Comparison of ENCODE assay signal across 9 mouse cellular contexts in genomic region chr17:35484066-35484465, GRCm38 (mm10). TPM values are rescaled to one million over a fixed set of nuclear protein-coding genes. Genes with fewer than 3 reads are reported as not detected.
DNase-seq lines count a peak whose midpoint lies in the region; ATAC-seq and TF ChIP-seq lines count a peak whose summit lies in the region.
"Had no signal": no experiment of that assay in that cellular context is flagged by ENCODE, and none has a peak within 500 bp of the region (broad histone marks: within the 10 kb centered on the region; RNA-seq: fewer than 3 reads in every experiment).

No protein-coding gene starts in this region.

- no peak for TF ChIP-seq EP300 in MEL (IDR thresholded peaks at IDR 0.05; ENCODE audit: low read depth in 1 of 2, low read length in 2 of 2)

- H3K27me3 ChIP-seq in MEL (ENCODE audit: control insufficient read depth in 1 of 2, insufficient read depth in 2 of 2, low read length in 2 of 2), result no peaks in the 10 kb centered on the region
- no peaks in the 10 kb centered on the region for H3K27me3 ChIP-seq in testis, adult 2 months (ENCODE audit: control insufficient read depth, insufficient read depth, low read length)

- no peak overlapping the region for H3K9ac ChIP-seq in MEL (ENCODE audit: control insufficient read depth, low read depth, low read length, poor library complexity, severe bottlenecking)
- H3K9ac ChIP-seq: liver, embryonic 15.5 days had no signal

- H3K4me3 ChIP-seq in MEL (ENCODE audit: control insufficient read depth in 1 of 2, insufficient read depth in 1 of 2, low read depth in 2 of 2, low read length in 2 of 2), result no peak overlapping the region
- H3K4me3 ChIP-seq in testis, adult 2 months (ENCODE audit: control insufficient read depth, low read depth, low read length), result no peak overlapping the region
- H3K4me3 ChIP-seq: liver, embryonic 15.5 days had no signal

- no peaks in the 10 kb centered on the region for H3K79me2 ChIP-seq in MEL (ENCODE audit: control insufficient read depth, insufficient read depth, low read length, poor library complexity)

- peak; percentile 83 to 97 (median 95) for TF ChIP-seq CTCF in MEL (IDR thresholded peaks at IDR 0.05 in 2 of 3, conservative IDR thresholded peaks at IDR 0.05 in 1 of 3; ENCODE audit: control insufficient read depth in 1 of 3, insufficient read depth in 1 of 3, low read depth in 2 of 3, low read length in 3 of 3, poor library complexity in 1 of 3, severe bottlenecking in 1 of 3)
- peak; percentile 88 for TF ChIP-seq CTCF in testis, adult 2 months (IDR thresholded peaks at IDR 0.05; ENCODE audit: control insufficient read depth, insufficient read depth, insufficient replicate concordance, low read depth, low read length)

- TF ChIP-seq POLR2A in MEL (IDR thresholded peaks at IDR 0.05; ENCODE audit: control insufficient read depth in 1 of 2, insufficient read depth in 1 of 2, low read depth in 1 of 2, low read length in 2 of 2, poor library complexity in 1 of 2), result no peak
- TF ChIP-seq POLR2A in testis, adult 2 months (IDR thresholded peaks at IDR 0.05; ENCODE audit: control insufficient read depth, low read depth, low read length), result no peak

- no peaks in the 10 kb centered on the region for H3K9me3 ChIP-seq in MEL (replicated peaks; ENCODE audit: insufficient read depth, low read length)
- H3K9me3 ChIP-seq: liver, embryonic 15.5 days had no signal

- peak; percentile 68 for ATAC-seq in monocyte, adult 5-6 weeks (replicated peaks; ENCODE audit: insufficient number of reproducible peaks, low FRiP score, low TSS enrichment, poor library complexity, severe bottlenecking)

- DNase-seq in gastrocnemius, adult 18-20 months (ENCODE audit: low spot score), result peak; percentile 45
- DNase-seq in gastrocnemius, postnatal 25 days, result no peak
- peak; percentile 63 for DNase-seq in MEL (ENCODE audit: low read depth, low spot score)
- DNase-seq in cerebellum, postnatal 14 days, result peak; percentile 73 to 77
- peak; percentile 73 for DNase-seq in heart, postnatal 4 days
- DNase-seq in layer of hippocampus, postnatal 25 days (ENCODE audit: extremely low spot score in 1 of 2, low spot score in 1 of 2), result peak; percentile 32 to 74

- no peaks in the 10 kb centered on the region for H3K4me1 ChIP-seq in MEL (ENCODE audit: control insufficient read depth in 1 of 2, insufficient read depth in 2 of 2, low read length in 2 of 2)
- no peaks in the 10 kb centered on the region for H3K4me1 ChIP-seq in testis, adult 2 months (ENCODE audit: control insufficient read depth, insufficient read depth, low read length)
- H3K4me1 ChIP-seq: liver, embryonic 15.5 days had no signal

- peak; percentile 85 for TF ChIP-seq RAD21 in MEL (IDR thresholded peaks at IDR 0.05; ENCODE audit: low read depth, low read length)

- H3K36me3 ChIP-seq in MEL (ENCODE audit: control insufficient read depth in 1 of 2, insufficient read depth in 2 of 2, low read length in 2 of 2), result no peaks in the 10 kb centered on the region
- H3K36me3 ChIP-seq in testis, adult 2 months (ENCODE audit: control insufficient read depth, insufficient read depth, low read length), result no peaks in the 10 kb centered on the region
- H3K36me3 ChIP-seq: liver, embryonic 15.5 days had no signal

- no peak overlapping the region for H3K27ac ChIP-seq in MEL (ENCODE audit: control insufficient read depth, low read depth, low read length)
- 0 out of 2 replicates have a peak overlapping the region, but pooled peaks have one; percentile 4 for H3K27ac ChIP-seq in testis, adult 2 months (ENCODE audit: control insufficient read depth, insufficient read depth, low read depth, low read length)
- H3K27ac ChIP-seq: liver, embryonic 15.5 days had no signal

TF ChIP-seq in MEL, 35 proteins besides CTCF, POLR2A, EP300 and RAD21:
- TF ChIP-seq MAX (IDR thresholded peaks at IDR 0.05; ENCODE audit: low read length) (no peak), KAT2A (conservative IDR thresholded peaks at IDR 0.05; ENCODE audit: low read depth, low read length) (no peak), ZC3H11A (IDR thresholded peaks at IDR 0.05; ENCODE audit: low read depth, low read length) (peak; percentile 56), E2F4 (IDR thresholded peaks at IDR 0.05; ENCODE audit: borderline replicate concordance, low read depth, low read length) (no peak), MYB (IDR thresholded peaks at IDR 0.05; ENCODE audit: low read depth, low read length) (no peak), UBTF (IDR thresholded peaks at IDR 0.05; ENCODE audit: borderline replicate concordance, insufficient read depth, low read depth, low read length) (no peak), ELF1 (IDR thresholded peaks at IDR 0.05; ENCODE audit: low read depth, low read length) (no peak), SMC3 (IDR thresholded peaks at IDR 0.05; ENCODE audit: low read depth, low read length) (peak; percentile 57), SIN3A (IDR thresholded peaks at IDR 0.05; ENCODE audit: low read length) (no peak)
TF ChIP-seq in MEL: peak in this region for 2.

RNA-seq across cellular contexts. Expression of gene H2-Q10, which starts 14.2 kb away (rescaled TPM):
- total RNA-seq in gastrocnemius, adult 18-20 months (2021), result 1 to 10 TPM in 1 of 2 experiments, under 1 TPM in 1; 0.39 to 1.2 TPM
- total RNA-seq in gastrocnemius, postnatal 25 days (2021), result 1 to 10 TPM in 1 of 2 experiments, under 1 TPM in 1; 0.15 to 1.3 TPM
- total RNA-seq in MEL (2012; rRNA removed), result 0.13 and 0.15 TPM in 2 replicates
- polyA plus RNA-seq in MEL (2012; ENCODE audit: insufficient read depth in 1 of 2, insufficient read length in 2 of 2, low read depth in 1 of 2, low replicate concordance in 2 of 2, missing spikeins in 1 of 2), result 1 to 10 TPM in 1 of 2 experiments, not detected in 1; 8.9 TPM
- total RNA-seq in heart, postnatal 4 days (2021), result under 1 TPM; 0.19 to 0.36 TPM
- under 1 TPM in 1 of 2 experiments, not detected in 1; 0.09 TPM for total RNA-seq in layer of hippocampus, postnatal 25 days (2021)
- 5.5 to 7.7 TPM (median 7.6 TPM) in 3 replicates for total RNA-seq in monocyte, adult 5-6 weeks (2017)
- polyA plus RNA-seq in testis, adult 2 months (2012; rRNA removed), result 0.19 and 0.33 TPM in 2 replicates

RNA-seq across cellular contexts. Expression of gene Pou5f1, which starts 21.8 kb away (rescaled TPM):
- not detected for total RNA-seq in gastrocnemius, adult 18-20 months (2021)
- total RNA-seq in gastrocnemius, postnatal 25 days (2021), result under 1 TPM in 1 of 2 experiments, not detected in 1; 0.27 TPM
- total RNA-seq in MEL (2012; rRNA removed), result not detected in 2 replicates
- polyA plus RNA-seq in MEL (2012; ENCODE audit: insufficient read depth in 1 of 2, insufficient read length in 2 of 2, low read depth in 1 of 2, low replicate concordance in 2 of 2, missing spikeins in 1 of 2), result not detected
- total RNA-seq in heart, postnatal 4 days (2021), result not detected
- under 1 TPM in 1 of 2 experiments, not detected in 1; 0.26 TPM for total RNA-seq in layer of hippocampus, postnatal 25 days (2021)
- total RNA-seq in monocyte, adult 5-6 weeks (2017), result 0.58 TPM in 1 of 3 replicates, not detected in the others
- polyA plus RNA-seq in testis, adult 2 months (2012; rRNA removed), result 9.6 and 11.1 TPM in 2 replicates
- polyA plus RNA-seq: liver, embryonic 15.5 days had no signal

RNA-seq across cellular contexts. Expression of gene Tcf19, which starts 32.6 kb away (rescaled TPM):
- under 1 TPM; 0.66 TPM for total RNA-seq in gastrocnemius, adult 18-20 months (2021)
- total RNA-seq in gastrocnemius, postnatal 25 days (2021), result 1 to 10 TPM; 1.5 to 2.9 TPM
- total RNA-seq in MEL (2012; rRNA removed), result 16.6 and 20.3 TPM in 2 replicates
- 10 to 100 TPM in 1 of 2 experiments, not detected in 1; 25.7 TPM for polyA plus RNA-seq in MEL (2012; ENCODE audit: insufficient read depth in 1 of 2, insufficient read length in 2 of 2, low read depth in 1 of 2, low replicate concordance in 2 of 2, missing spikeins in 1 of 2)
- total RNA-seq in heart, postnatal 4 days (2021), result 10 to 100 TPM; 41.1 to 44.2 TPM
- total RNA-seq in layer of hippocampus, postnatal 25 days (2021), result 1 to 10 TPM; 4.7 to 6.1 TPM
- total RNA-seq in monocyte, adult 5-6 weeks (2017), result 0.29 to 3.3 TPM (median 2.4 TPM) in 3 replicates
- 2.5 and 2.6 TPM in 2 replicates for polyA plus RNA-seq in testis, adult 2 months (2012; rRNA removed)

RNA-seq across cellular contexts. Expression of gene Cchcr1, which starts 32.8 kb away (rescaled TPM):
- total RNA-seq in gastrocnemius, adult 18-20 months (2021), result 1 to 10 TPM; 1.3 to 2.1 TPM
- 1 to 10 TPM; 2.5 to 2.7 TPM for total RNA-seq in gastrocnemius, postnatal 25 days (2021)
- 11.6 and 14.3 TPM in 2 replicates for total RNA-seq in MEL (2012; rRNA removed)
- 10 to 100 TPM in 1 of 2 experiments, not detected in 1; 21.7 TPM for polyA plus RNA-seq in MEL (2012; ENCODE audit: insufficient read depth in 1 of 2, insufficient read length in 2 of 2, low read depth in 1 of 2, low replicate concordance in 2 of 2, missing spikeins in 1 of 2)
- 10 to 100 TPM; 11.0 to 12.5 TPM for total RNA-seq in heart, postnatal 4 days (2021)
- 10 to 100 TPM in 1 of 2 experiments, 1 to 10 TPM in 1; 8.0 to 10.5 TPM for total RNA-seq in layer of hippocampus, postnatal 25 days (2021)
- 1.7 to 6.7 TPM (median 2.5 TPM) in 3 replicates for total RNA-seq in monocyte, adult 5-6 weeks (2017)
- polyA plus RNA-seq in testis, adult 2 months (2012; rRNA removed), result 294 and 295 TPM in 2 replicates

RNA-seq across cellular contexts. Expression of gene H2-Q7, which starts 45.1 kb away (rescaled TPM):
- 1 to 10 TPM in 1 of 2 experiments, under 1 TPM in 1; 0.82 to 1.8 TPM for total RNA-seq in gastrocnemius, adult 18-20 months (2021)
- total RNA-seq in gastrocnemius, postnatal 25 days (2021), result under 1 TPM; 0.38 to 0.70 TPM
- 0.23 TPM in 1 of 2 replicates, not detected in the other for total RNA-seq in MEL (2012; rRNA removed)
- 1 to 10 TPM in 1 of 2 experiments, not detected in 1; 4.0 TPM for polyA plus RNA-seq in MEL (2012; ENCODE audit: insufficient read depth in 1 of 2, insufficient read length in 2 of 2, low read depth in 1 of 2, low replicate concordance in 2 of 2, missing spikeins in 1 of 2)
- total RNA-seq in heart, postnatal 4 days (2021), result under 1 TPM; 0.69 to 0.92 TPM
- total RNA-seq in layer of hippocampus, postnatal 25 days (2021), result under 1 TPM; 0.10 to 0.38 TPM
- total RNA-seq in monocyte, adult 5-6 weeks (2017), result 209 to 404 TPM (median 224 TPM) in 3 replicates
- 4.9 and 5.2 TPM in 2 replicates for polyA plus RNA-seq in testis, adult 2 months (2012; rRNA removed)
